Mouse (Mus musculus) forebrain, postnatal 0 days (tissue): Measurements from ENCODE around the gene Enpp3. TPM values are rescaled to one million over a fixed set of nuclear protein-coding genes. Genes with fewer than 3 reads are reported as not detected.
A peak's percentile ranks its signal among the peaks of the same experiment; 100 is the strongest.

Experiments
- ATAC-seq: fragments of 200-750 bp; cut with Nextera tagmentation; 2 replicates; pipeline ENCODE4 v1.8.0; 2017; ENCODE audit warnings: mild to moderate bottlenecking, moderate library complexity
- DNase-seq: peaks from one replicate; pipeline ENCODE4 v3.0.0-alpha.2; 2015
- H3K27ac ChIP-seq: fragments of 300-500 bp; sonication (generic); 2 replicates; pipeline ENCODE4 v1.5.1; 2014; ENCODE audit warnings: low read depth, mild to moderate bottlenecking, antibody characterized with exemption, low read length, moderate library complexity, mixed read lengths
- H3K27me3 ChIP-seq: fragments of 300-500 bp; sonication (generic); 2 replicates; pipeline ENCODE4 v1.6.1; 2014; ENCODE audit warnings: mild to moderate bottlenecking, low read length, mixed read lengths; ENCODE audit not compliant: insufficient read depth
- H3K36me3 ChIP-seq: fragments of 300-500 bp; sonication (generic); 2 replicates; pipeline ENCODE4 v1.6.1; 2014; ENCODE audit warnings: mild to moderate bottlenecking, moderate library complexity; ENCODE audit not compliant: insufficient read depth
- H3K4me1 ChIP-seq: fragments of 300-500 bp; sonication (generic); 2 replicates; pipeline ENCODE4 v1.6.1; 2014; ENCODE audit warnings: antibody characterized with exemption; ENCODE audit not compliant: insufficient read depth
- H3K4me2 ChIP-seq: fragments of 300-500 bp; sonication (generic); 2 replicates; pipeline ENCODE4 v1.6.1; 2014; ENCODE audit warnings: low read depth, mild to moderate bottlenecking, moderate library complexity
- H3K4me3 ChIP-seq: fragments of 300-500 bp; sonication (generic); 2 replicates; pipeline ENCODE4 v1.5.1; 2014; ENCODE audit warnings: low read depth, low read length, mixed read lengths
- H3K9ac ChIP-seq: fragments of 300-500 bp; sonication (generic); 2 replicates; pipeline ENCODE4 v1.6.1; 2014; ENCODE audit warnings: mild to moderate bottlenecking
- H3K9me3 ChIP-seq: fragments of 300-500 bp; sonication (generic); 2 replicates; pipeline ENCODE4 v1.6.1; 2016; ENCODE audit warnings: low read length
- CTCF ChIP-seq: sonication (generic); IDR thresholded peaks from 2 replicates; pipeline ENCODE4 v1.5.1; 2016; ENCODE audit warnings: antibody characterized with exemption, control low read depth, low read depth
- whole genome bisulfite sequencing: fragments of 180-500 bp; shearing (Covaris S2); extraction: QIAGEN DNeasy Blood & Tissue Kit; methylation state at CpG from one replicate; pipeline ENCODE4 v1.1.7; 2014; 5-methylcytosine and 5-hydroxymethylcytosine counted together
- polyA plus RNA-seq: library from polyadenylated mRNA; unstranded; fragments of >200 nt; fragmentation: Nextera tagmentation; extraction: Ambion mirVana; gene quantifications from 2 replicates; pipeline ENCODE4 v1.2.1, GENCODE M21; 2015
- total RNA-seq: library from RNA; depleted of rRNA; stranded (reverse); fragments of >200 nt; gene quantifications from 2 replicates; pipeline ENCODE4 v1.2.3, GENCODE M21; 2014; rRNA removed

Enpp3 gene
- total RNA-seq (2.3 and 2.5 TPM in 2 replicates), polyA plus RNA-seq (1.2 and 1.7 TPM in 2 replicates)

DNA sequence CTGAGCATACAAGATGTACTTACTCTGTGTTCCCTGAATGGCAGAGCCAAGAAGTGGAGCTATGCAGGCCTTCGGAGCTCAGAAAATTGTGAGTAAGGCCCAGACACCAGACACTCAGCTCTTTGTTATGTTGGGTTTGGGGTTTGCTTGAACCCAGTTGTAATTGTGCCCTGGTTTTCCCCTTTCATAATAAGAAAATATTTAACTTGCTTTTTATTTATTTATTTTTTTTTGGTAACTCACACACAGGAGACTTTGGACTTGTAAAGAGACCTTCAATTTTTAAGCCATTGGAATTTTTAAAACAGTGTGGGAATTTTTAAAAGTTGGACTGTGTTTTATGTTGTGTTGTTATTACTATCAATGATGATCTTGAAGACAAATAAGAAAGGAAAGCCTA, at the start of gene Enpp3:
TSS of gene Enpp3 (minus strand) at position 148 of the 400 bp plus-strand sequence.
- Histone ChIP-seq H3K36me3 (no peaks in the 10 kb centered on the region), H3K4me2 (no peak within 1 kb of the TSS), H3K9ac (no peak within 1 kb of the TSS), H3K27ac (no peak within 1 kb of the TSS), H3K4me3 (no peak within 1 kb of the TSS), H3K27me3 (no peaks in the 10 kb centered on the region), H3K9me3 (no peaks in the 10 kb centered on the region), H3K4me1 (no peaks in the 10 kb centered on the region)
- DNase-seq = no peak
- no peak for ATAC-seq
- TF ChIP-seq CTCF = no peak
- 93% methylated on average over 1 of the region's 1 CpGs for WGBS

DNA sequence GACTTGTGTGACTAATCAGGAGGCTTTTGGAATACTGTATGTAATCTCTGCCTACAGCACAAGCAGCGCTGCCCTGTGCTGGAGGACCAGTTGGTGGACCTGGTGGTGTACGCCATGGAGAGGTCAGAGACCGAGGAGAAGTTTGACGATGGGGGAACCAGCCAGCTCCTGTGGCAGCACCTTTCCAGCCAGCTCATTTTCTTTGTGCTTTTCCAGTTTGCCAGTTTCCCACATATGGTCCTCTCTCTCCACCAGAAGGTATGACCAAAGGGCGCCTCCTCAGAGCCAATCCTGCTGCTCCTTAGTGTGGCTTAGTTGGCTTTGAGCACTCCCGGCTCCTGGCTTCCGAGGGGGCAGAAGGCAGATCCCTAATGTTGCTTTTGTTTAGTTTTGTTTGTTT, 45.7 kb upstream of the Enpp3 start:
- Histone ChIP-seq H3K4me1 (no peaks in the 10 kb centered on the region), H3K4me3 (no peak overlapping the region), H3K9me3 (no peaks in the 10 kb centered on the region), H3K27me3 (no peaks in the 10 kb centered on the region), H3K4me2 (no peak overlapping the region), H3K9ac (no peak overlapping the region), H3K36me3 (peaks cover 61% of the 10 kb centered on the region), H3K27ac (no peak overlapping the region)
- no peak for TF ChIP-seq CTCF
- WGBS = 95% methylated on average over 7 of the region's 7 CpGs
- no peak for ATAC-seq
- DNase-seq = no peak

DNA sequence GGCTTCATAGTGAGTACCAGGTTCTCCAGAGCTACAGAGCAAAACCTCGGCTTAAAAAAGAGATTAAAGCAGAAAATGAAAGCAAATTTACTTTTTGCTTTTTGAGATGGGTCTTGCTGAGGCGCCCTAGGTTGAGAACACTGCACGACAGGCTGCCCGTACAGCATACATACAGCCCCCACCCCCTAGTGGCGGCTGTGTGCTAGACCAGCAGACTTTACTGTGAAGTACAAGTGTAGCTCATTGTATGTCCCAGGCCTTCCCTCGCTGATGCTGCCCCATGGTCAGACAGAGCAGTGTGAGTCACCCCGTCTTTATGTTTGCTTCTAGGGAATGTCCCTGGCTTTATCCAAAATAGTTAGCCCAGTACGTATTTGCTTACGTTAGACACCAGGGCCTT, 43.4 kb upstream of the Enpp3 start:
- Histone ChIP-seq H3K36me3 (peaks cover 59% of the 10 kb centered on the region), H3K4me3 (no peak overlapping the region), H3K27me3 (no peaks in the 10 kb centered on the region), H3K9ac (no peak overlapping the region), H3K4me2 (no peak overlapping the region), H3K9me3 (no peaks in the 10 kb centered on the region), H3K4me1 (no peaks in the 10 kb centered on the region), H3K27ac (no peak overlapping the region)
- TF ChIP-seq CTCF = peak; percentile 60
- DNase-seq (peak; percentile 25), ATAC-seq (peak; percentile 70)
- 82% methylated on average over 9 of the region's 9 CpGs for WGBS

DNA sequence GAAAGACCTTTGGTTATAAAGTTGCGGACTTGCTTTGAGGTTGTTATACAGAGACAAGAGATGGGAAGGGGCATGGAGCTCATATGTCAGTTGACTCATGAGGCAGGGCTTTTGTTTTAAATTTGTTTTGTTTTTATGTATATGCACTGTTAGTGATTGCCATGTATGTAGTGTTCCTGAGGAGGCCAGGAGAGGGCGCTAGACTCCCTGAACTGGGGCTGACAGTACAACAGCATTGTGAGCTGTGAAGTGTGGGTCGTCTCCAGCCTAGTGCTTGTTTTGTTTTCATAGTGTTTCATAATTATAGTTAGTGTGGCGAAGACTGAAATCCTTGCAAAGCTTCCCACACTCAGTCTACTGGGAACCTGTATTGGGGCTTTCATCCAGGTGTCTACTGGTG, 31.0 kb upstream of the Enpp3 start:
- WGBS = 82% methylated on average over 4 of the region's 4 CpGs
- Histone ChIP-seq H3K4me1 (no peaks in the 10 kb centered on the region), H3K4me3 (no peak overlapping the region), H3K36me3 (peaks cover 50% of the 10 kb centered on the region), H3K9me3 (no peaks in the 10 kb centered on the region), H3K27me3 (no peaks in the 10 kb centered on the region), H3K4me2 (no peak overlapping the region), H3K27ac (no peak overlapping the region), H3K9ac (no peak overlapping the region)
- no peak for DNase-seq
- no peak for ATAC-seq
- TF ChIP-seq CTCF = peak; percentile 46

DNA sequence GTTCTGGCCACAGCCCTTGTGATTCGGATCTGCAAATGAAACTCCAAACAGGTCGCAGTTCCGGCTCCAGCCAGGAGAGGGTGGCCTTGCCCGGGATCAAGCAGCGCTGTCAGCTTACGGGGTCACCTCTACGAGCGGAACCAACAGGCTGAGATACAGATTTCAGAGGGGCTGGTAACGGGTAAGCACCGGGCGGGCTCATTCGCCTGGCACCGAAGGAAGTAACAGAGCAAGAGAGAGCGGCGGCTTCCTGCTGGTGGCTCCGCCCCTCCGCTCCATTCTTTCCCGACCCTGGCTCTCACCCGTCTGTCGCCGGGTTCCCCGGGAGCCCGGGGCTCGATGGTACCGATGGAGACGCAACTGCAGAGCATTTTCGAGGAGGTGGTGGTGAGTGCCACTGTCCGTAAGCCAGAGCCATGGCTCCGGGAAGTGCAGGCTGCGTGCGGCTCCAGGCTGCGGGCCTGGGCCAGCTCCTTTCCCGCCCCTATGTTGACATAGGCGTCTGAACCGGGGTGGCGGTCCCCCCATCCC, 27.2 kb upstream of the Enpp3 start, which contains the start of gene Med23:
TSS of gene Med23 (plus strand) at position 227 of the 531 bp plus-strand sequence.
- H3K9me3 ChIP-seq = no peaks in the 10 kb centered on the region
- DNase-seq = peak; percentile 98
- H3K27ac ChIP-seq = peak within 1 kb of the TSS; percentile 46; the same call in 1 of the 2 replicates
- peaks cover 23% of the 10 kb centered on the region for H3K36me3 ChIP-seq
- peak within 1 kb of the TSS; percentile 65 for H3K4me3 ChIP-seq
- TF ChIP-seq CTCF = peak; percentile 96
- no peaks in the 10 kb centered on the region for H3K4me1 ChIP-seq
- H3K27me3 ChIP-seq = no peaks in the 10 kb centered on the region
- peak within 1 kb of the TSS; percentile 82 for H3K9ac ChIP-seq
- H3K4me2 ChIP-seq = peak within 1 kb of the TSS; percentile 58
- ATAC-seq = peak; percentile 100
- under 1% methylated on average over 36 of the region's 36 CpGs for WGBS

GRCm38 (mm10) chr10:24864434-24864833, 21.8 kb upstream of the Enpp3 start:
- WGBS = 76% methylated on average over 6 of the region's 6 CpGs
- no peak overlapping the region for H3K27ac ChIP-seq
- no peaks in the 10 kb centered on the region for H3K27me3 ChIP-seq
- H3K4me3 ChIP-seq = no peak overlapping the region
- no peaks in the 10 kb centered on the region for H3K36me3 ChIP-seq
- no peak for TF ChIP-seq CTCF
- H3K4me2 ChIP-seq = no peak overlapping the region
- DNase-seq (no peak), ATAC-seq (no peak)
- H3K4me1 ChIP-seq = no peaks in the 10 kb centered on the region
- H3K9me3 ChIP-seq = no peaks in the 10 kb centered on the region
- no peak overlapping the region for H3K9ac ChIP-seq

GRCm38 (mm10) chr10:24863146-24863545, 20.5 kb upstream of the Enpp3 start:
- no peak overlapping the region for H3K9ac ChIP-seq
- H3K9me3 ChIP-seq = no peaks in the 10 kb centered on the region
- H3K4me2 ChIP-seq = no peak overlapping the region
- no peak overlapping the region for H3K27ac ChIP-seq
- DNase-seq = no peak
- no peak for TF ChIP-seq CTCF
- no peak overlapping the region for H3K4me3 ChIP-seq
- WGBS = 76% methylated on average over 2 of the region's 2 CpGs
- no peaks in the 10 kb centered on the region for H3K27me3 ChIP-seq
- H3K4me1 ChIP-seq = no peaks in the 10 kb centered on the region
- no peaks in the 10 kb centered on the region for H3K36me3 ChIP-seq
- no peak for ATAC-seq
